Mouse (Mus musculus): ENCODE results near the gene Vwc2. TPM values are rescaled to one million over a fixed set of nuclear protein-coding genes. Genes with fewer than 3 reads are reported as not detected.

The Vwc2 gene
- total RNA-seq, 2 experiments from 2014 or later: not detected

DNA sequence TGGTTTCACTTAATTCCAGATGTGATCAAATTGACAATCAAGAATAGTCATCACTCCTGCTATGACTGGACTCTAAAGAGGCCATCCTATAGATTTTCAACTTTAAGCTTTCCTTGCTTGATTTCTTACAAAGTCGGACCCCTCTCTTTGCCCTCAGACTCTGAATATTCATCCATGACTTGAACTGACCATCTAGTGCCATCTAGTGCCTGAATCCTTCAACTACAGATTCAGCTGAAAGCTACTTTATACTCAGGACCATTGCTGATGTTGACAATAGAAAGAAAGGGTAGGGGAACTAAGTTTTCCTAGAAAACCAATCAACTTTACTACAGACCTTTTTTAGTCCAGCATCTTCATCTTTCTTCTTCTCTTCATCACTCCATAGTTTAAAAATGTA lies 109.1 kb downstream of the Vwc2 start:
- no peak for ATAC-seq (replicated peaks; ENCODE audit: low FRiP score, poor library complexity, severe bottlenecking)

GRCm38 (mm10) chr11:11239346-11239745 lies 125.3 kb downstream of the Vwc2 start:
- peak; percentile 59; the same call in 1 of the 2 replicates for ATAC-seq (replicated peaks; ENCODE audit: low FRiP score, poor library complexity, severe bottlenecking)

DNA sequence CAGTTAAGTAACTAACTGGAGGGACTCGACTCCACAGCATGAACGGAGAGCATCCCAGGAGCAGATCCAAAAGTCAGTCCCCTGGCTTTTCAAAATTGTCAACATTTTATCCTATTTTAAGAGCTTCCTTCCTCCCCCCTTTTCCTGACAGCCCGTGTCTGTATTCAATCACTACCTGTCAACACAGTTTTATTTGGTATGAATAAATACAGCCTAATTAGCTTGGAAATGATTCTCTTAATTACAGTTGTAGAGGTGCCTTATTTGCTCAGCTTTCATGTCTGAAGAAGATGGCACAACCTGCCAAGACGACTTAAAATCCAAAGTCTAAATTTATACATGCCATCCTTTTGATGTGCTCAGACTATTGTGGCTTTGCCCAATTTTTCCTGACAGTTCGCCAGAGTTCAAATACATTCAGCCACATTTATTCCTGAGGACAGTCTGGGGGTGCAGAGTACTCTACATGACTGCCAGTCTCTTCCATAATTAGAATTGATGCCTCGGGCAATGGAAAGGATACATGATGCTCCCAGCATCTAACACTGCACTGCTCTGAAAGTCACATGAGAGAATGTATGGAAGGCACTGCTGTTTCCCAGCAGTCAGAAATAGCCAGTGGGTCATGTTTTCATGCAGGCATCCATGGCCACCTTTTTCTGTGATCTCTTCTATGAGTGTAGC lies 128.8 kb downstream of the Vwc2 start:
- ATAC-seq (replicated peaks; ENCODE audit: low FRiP score, poor library complexity, severe bottlenecking): no peak

GRCm38 (mm10) chr11:11257348-11257747 lies 143.3 kb downstream of the Vwc2 start:
- ATAC-seq (replicated peaks; ENCODE audit: low FRiP score, poor library complexity, severe bottlenecking): no peak

- no peak for ATAC-seq (replicated peaks; ENCODE audit: low FRiP score, poor library complexity, severe bottlenecking)
These were observed 166.1 kb downstream of the Vwc2 start for GRCm38 (mm10) chr11:11280128-11280527.

- ATAC-seq (replicated peaks; ENCODE audit: low FRiP score, poor library complexity, severe bottlenecking): no peak
These were observed 169.5 kb downstream of the Vwc2 start for GRCm38 (mm10) chr11:11283512-11283911.

Data from erythroid progenitor cell, adult 5-6 weeks (primary cell).